In genomic region chr12:69917870-69918269, GRCm38 (mm10) we compare ENCODE assay signal across 28 mouse cellular contexts.
"Had no signal": no experiment of that assay in that cellular context is flagged by ENCODE, and none has a peak within 500 bp of the region (broad histone marks: within the 10 kb centered on the region; RNA-seq: fewer than 3 reads in every experiment).

No protein-coding gene starts in this region.

- H3K9ac ChIP-seq: embryonic facial prominence, embryonic 12.5 days; embryonic facial prominence, embryonic 13.5 days; embryonic facial prominence, embryonic 15.5 days; forebrain, embryonic 12.5 days; forebrain, embryonic 13.5 days; forebrain, embryonic 15.5 days; forebrain, postnatal 0 days had no signal

- H3K36me3 ChIP-seq: embryonic facial prominence, embryonic 10.5 days; embryonic facial prominence, embryonic 12.5 days; embryonic facial prominence, embryonic 13.5 days; embryonic facial prominence, embryonic 15.5 days; forebrain, embryonic 10.5 days; forebrain, embryonic 12.5 days; forebrain, embryonic 15.5 days had no signal

- ATAC-seq: forebrain, embryonic 13.5 days; forebrain, embryonic 14.5 days; forebrain, embryonic 15.5 days; forebrain, embryonic 16.5 days; forebrain, postnatal 0 days had no signal

- H3K4me1 ChIP-seq: embryonic facial prominence, embryonic 10.5 days; embryonic facial prominence, embryonic 12.5 days; embryonic facial prominence, embryonic 13.5 days; embryonic facial prominence, embryonic 15.5 days; forebrain, embryonic 10.5 days; forebrain, embryonic 12.5 days; forebrain, embryonic 13.5 days; forebrain, embryonic 15.5 days had no signal

- H3K27me3 ChIP-seq: embryonic facial prominence, embryonic 12.5 days; embryonic facial prominence, embryonic 13.5 days; embryonic facial prominence, embryonic 15.5 days; forebrain, embryonic 12.5 days; forebrain, embryonic 13.5 days; forebrain, embryonic 15.5 days had no signal

- H3K9me3 ChIP-seq: embryonic facial prominence, embryonic 10.5 days; embryonic facial prominence, embryonic 12.5 days; embryonic facial prominence, embryonic 13.5 days; embryonic facial prominence, embryonic 15.5 days; forebrain, embryonic 10.5 days; forebrain, embryonic 12.5 days; forebrain, embryonic 13.5 days; forebrain, embryonic 15.5 days had no signal

- DNase-seq: cerebellum, adult 18-20 months; cerebellum, adult 2 months; cerebellum, adult 8-10 months; cerebellum, adult 9-10 months; cerebellum, adult 9-11 months; cerebellum, postnatal 10 days; cerebellum, postnatal 14 days; cerebellum, postnatal 25 days; cerebellum, postnatal 36 days; embryo, embryonic 11 days; forebrain, postnatal 0 days; gastrocnemius, adult 2 months; gastrocnemius, postnatal 10 days; gastrocnemius, postnatal 14 days; gastrocnemius, postnatal 25 days; gastrocnemius, postnatal 36 days; heart, adult 2 months had no signal

- H3K27ac ChIP-seq: embryonic facial prominence, embryonic 10.5 days; embryonic facial prominence, embryonic 12.5 days; embryonic facial prominence, embryonic 13.5 days; embryonic facial prominence, embryonic 15.5 days; forebrain, embryonic 10.5 days; forebrain, embryonic 12.5 days; forebrain, embryonic 13.5 days; forebrain, embryonic 15.5 days; gastrocnemius, adult 2 months; heart, adult 2 months had no signal

- H3K4me3 ChIP-seq: embryonic facial prominence, embryonic 10.5 days; embryonic facial prominence, embryonic 12.5 days; embryonic facial prominence, embryonic 13.5 days; embryonic facial prominence, embryonic 15.5 days; erythroblast, embryonic 14.5 days; forebrain, embryonic 10.5 days; forebrain, embryonic 12.5 days; forebrain, embryonic 13.5 days; forebrain, embryonic 15.5 days; gastrocnemius, adult 2 months; heart, adult 2 months had no signal

- H3K4me2 ChIP-seq: embryonic facial prominence, embryonic 12.5 days; embryonic facial prominence, embryonic 13.5 days; embryonic facial prominence, embryonic 15.5 days; forebrain, embryonic 12.5 days; forebrain, embryonic 13.5 days; forebrain, embryonic 15.5 days had no signal
